Mouse (Mus musculus) C2C12 (cell line): ENCODE results near the gene Lrrc10. TPM values are rescaled to one million over a fixed set of nuclear protein-coding genes. Genes with fewer than 3 reads are reported as not detected.
"Not testable (repeated sequence)": the region's sequence is repeated elsewhere in the genome, so short reads cannot be mapped to it uniquely, and the experiment has no call there.

Experiments used
- H3K27me3 ChIP-seq: one replicate; pipeline ENCODE4 v1.6.1; 2011; ENCODE audit not compliant: control insufficient read depth, insufficient read depth, insufficient read length
- H3K36me3 ChIP-seq: one replicate; pipeline ENCODE4 v1.6.1; 2011; ENCODE audit not compliant: control insufficient read depth, insufficient read depth
- H3K4me3 ChIP-seq: one replicate; pipeline ENCODE4 v1.5.1; 2011; ENCODE audit warnings: mild to moderate bottlenecking, control low read depth; ENCODE audit not compliant: poor library complexity, insufficient read depth, severe bottlenecking
- H3K79me2 ChIP-seq: one replicate; pipeline ENCODE4 v1.6.1; 2011; ENCODE audit not compliant: control insufficient read depth, insufficient read depth
- H3K79me3 ChIP-seq: one replicate; pipeline ENCODE4 v1.6.1; 2011; ENCODE audit warnings: low read depth, control low read depth
- H3ac ChIP-seq: one replicate; pipeline ENCODE3; 2011; ENCODE audit warnings: low read depth; ENCODE audit not compliant: control insufficient read depth, insufficient read length
- CEBPB ChIP-seq: IDR thresholded peaks from one replicate; pipeline ENCODE4 v1.6.1; 2011; ENCODE audit warnings: low read depth, mild to moderate bottlenecking, control low read depth, moderate library complexity
- CTCF ChIP-seq: IDR thresholded peaks from one replicate; pipeline ENCODE4 v1.5.1; 2011; ENCODE audit not compliant: control insufficient read depth, insufficient read depth, insufficient read length
- FOSL1 ChIP-seq: IDR thresholded peaks from one replicate; pipeline ENCODE4 v1.8.0; 2011; ENCODE audit warnings: mild to moderate bottlenecking, low read length; ENCODE audit not compliant: poor library complexity, insufficient read depth, severe bottlenecking
- MAX ChIP-seq: IDR thresholded peaks from one replicate; pipeline ENCODE4 v1.6.1; 2011; ENCODE audit warnings: mild to moderate bottlenecking, control low read depth
- MYOD1 ChIP-seq: IDR thresholded peaks from one replicate; pipeline ENCODE4 v1.6.1; 2011; ENCODE audit warnings: low read depth; ENCODE audit not compliant: control insufficient read depth, insufficient read length
- MYOG ChIP-seq: IDR thresholded peaks from one replicate; pipeline ENCODE4 v1.6.1; 2011; ENCODE audit not compliant: control insufficient read depth, insufficient read length; ENCODE audit errors: extremely low read depth
- USF1 ChIP-seq: IDR thresholded peaks from one replicate; pipeline ENCODE4 v1.6.1; 2011; ENCODE audit warnings: low read depth, mild to moderate bottlenecking, control low read depth, moderate library complexity
- polyA plus RNA-seq: library from polyadenylated mRNA; unstranded; fragments of >200 nt; fragmentation: generic; extraction: Trizol; gene quantifications from one replicate; pipeline ENCODE4 v1.2.1, GENCODE M21; 2012; ENCODE audit warnings: missing spikeins

Gene Lrrc10
- polyA plus RNA-seq, 1 experiment = not detected

GRCm38 (mm10) chr10:117018281-117018840 lies 26.8 kb upstream of the Lrrc10 start:
- Histone ChIP-seq H3K36me3 (no peaks in the 10 kb centered on the region), H3K27me3 (no peaks in the 10 kb centered on the region), H3K79me3 (no peaks in the 10 kb centered on the region), H3K79me2 (no peaks in the 10 kb centered on the region), H3ac (no peak overlapping the region), H3K4me3 (no peak overlapping the region)
- TF ChIP-seq MAX (no peak), CEBPB (no peak), MYOD1 (no peak), FOSL1 (no peak), CTCF (no peak)

- Histone ChIP-seq H3K79me3 (no peaks in the 10 kb centered on the region), H3K36me3 (no peaks in the 10 kb centered on the region), H3K79me2 (no peaks in the 10 kb centered on the region), H3ac (peak overlapping the region; percentile 36), H3K4me3 (no peak overlapping the region), H3K27me3 (no peaks in the 10 kb centered on the region)
- peak; percentile 28 for TF ChIP-seq MAX
- peak; percentile 81 for TF ChIP-seq MYOD1
- TF ChIP-seq USF1 = no peak
These were observed 24.0 kb upstream of the Lrrc10 start for GRCm38 (mm10) chr10:117021020-117021754.

GRCm38 (mm10) chr10:117023693-117024092 lies 21.4 kb upstream of the Lrrc10 start:
- TF ChIP-seq MYOD1 (peak; percentile 10), CEBPB (peak; percentile 29), USF1 (peak; percentile 47), CTCF (no peak)
- H3K79me2 ChIP-seq = no peaks in the 10 kb centered on the region
- no peaks in the 10 kb centered on the region for H3K27me3 ChIP-seq
- H3ac ChIP-seq = peak overlapping the region; percentile 56
- peak overlapping the region; percentile 15 for H3K4me3 ChIP-seq
- H3K79me3 ChIP-seq = no peaks in the 10 kb centered on the region
- H3K36me3 ChIP-seq = no peaks in the 10 kb centered on the region

- not testable (repeated sequence) for H3ac ChIP-seq, H3K27me3 ChIP-seq, H3K79me3 ChIP-seq, H3K79me2 ChIP-seq, H3K36me3 ChIP-seq, H3K4me3 ChIP-seq
These were observed 19.4 kb upstream of the Lrrc10 start for GRCm38 (mm10) chr10:117025776-117026175.

GRCm38 (mm10) chr10:117026176-117026575 lies 19.0 kb upstream of the Lrrc10 start:
- no peak overlapping the region for H3ac ChIP-seq
- no peak for TF ChIP-seq MAX
- TF ChIP-seq FOSL1 = no peak
- TF ChIP-seq CEBPB = no peak
- no peak for TF ChIP-seq MYOG
- TF ChIP-seq USF1 = no peak
- TF ChIP-seq CTCF = no peak
- TF ChIP-seq MYOD1 = no peak
- no peak overlapping the region for H3K4me3 ChIP-seq
- no peaks in the 10 kb centered on the region for H3K79me3 ChIP-seq
- H3K79me2 ChIP-seq = no peaks in the 10 kb centered on the region
- H3K36me3 ChIP-seq = no peaks in the 10 kb centered on the region
- H3K27me3 ChIP-seq = no peaks in the 10 kb centered on the region

GRCm38 (mm10) chr10:117031160-117031559 lies 14.0 kb upstream of the Lrrc10 start:
- Histone ChIP-seq H3K79me3 (no peaks in the 10 kb centered on the region), H3K27me3 (no peaks in the 10 kb centered on the region), H3K79me2 (no peaks in the 10 kb centered on the region), H3ac (no peak overlapping the region), H3K4me3 (no peak overlapping the region), H3K36me3 (no peaks in the 10 kb centered on the region)
- TF ChIP-seq FOSL1 (no peak), MYOG (no peak), CEBPB (no peak), USF1 (no peak)
